Mouse (Mus musculus): ENCODE data around the gene Gal3st1. TPM values are rescaled to one million over a fixed set of nuclear protein-coding genes. Genes with fewer than 3 reads are reported as not detected.

Gene Gal3st1
- polyA plus RNA-seq, 1 experiment from 2014 or later, result 11.3 TPM

- H3K9ac ChIP-seq (ENCODE audit: low read depth, low read length), result no peak overlapping the region
- H3K27ac ChIP-seq (ENCODE audit: low read depth, low read length), result no peak overlapping the region
- H3K4me3 ChIP-seq (ENCODE audit: low read length), result no peak overlapping the region
- H3K27me3 ChIP-seq (replicated peaks; ENCODE audit: control insufficient read depth, insufficient read depth, low read length), result no peaks in the 10 kb centered on the region
- H3K36me3 ChIP-seq (ENCODE audit: control insufficient read depth, insufficient read depth, low read length), result no peaks in the 10 kb centered on the region
- no peak overlapping the region for H3K4me2 ChIP-seq (ENCODE audit: low read length)
- peaks cover 18% of the 10 kb centered on the region for H3K4me1 ChIP-seq (ENCODE audit: control insufficient read depth, insufficient read depth, low read depth, low read length)
- no peak for ATAC-seq
- H3K9me3 ChIP-seq (ENCODE audit: control insufficient read depth, low read length), result no peaks in the 10 kb centered on the region
- 57% methylated on average over 2 of the region's 2 CpGs for WGBS
Observed at GRCm38 (mm10) chr11:3960901-3961300, 22.5 kb upstream of the Gal3st1 start.

- Histone ChIP-seq H3K36me3 (ENCODE audit: control insufficient read depth, insufficient read depth, low read length) (no peaks in the 10 kb centered on the region), H3K27ac (ENCODE audit: low read depth, low read length) (no peak overlapping the region), H3K4me3 (ENCODE audit: low read length) (no peak overlapping the region), H3K4me1 (ENCODE audit: control insufficient read depth, insufficient read depth, low read depth, low read length) (peaks cover 19% of the 10 kb centered on the region), H3K4me2 (ENCODE audit: low read length) (no peak overlapping the region), H3K27me3 (replicated peaks; ENCODE audit: control insufficient read depth, insufficient read depth, low read length) (no peaks in the 10 kb centered on the region), H3K9me3 (ENCODE audit: control insufficient read depth, low read length) (no peaks in the 10 kb centered on the region), H3K9ac (ENCODE audit: low read depth, low read length) (no peak overlapping the region)
- ATAC-seq, result no peak
- 76% methylated on average over 3 of the region's 3 CpGs for WGBS
Observed at GRCm38 (mm10) chr11:3961761-3962160, 21.7 kb upstream of the Gal3st1 start.

- peak overlapping the region; percentile 83; the same call in 1 of the 2 replicates for H3K9ac ChIP-seq (ENCODE audit: low read depth, low read length)
- WGBS, result 74% methylated on average over 10 of the region's 10 CpGs
- no peaks in the 10 kb centered on the region for H3K27me3 ChIP-seq (replicated peaks; ENCODE audit: control insufficient read depth, insufficient read depth, low read length)
- peak overlapping the region; percentile 36 for H3K27ac ChIP-seq (ENCODE audit: low read depth, low read length)
- no peaks in the 10 kb centered on the region for H3K9me3 ChIP-seq (ENCODE audit: control insufficient read depth, low read length)
- peaks cover 2% of the 10 kb centered on the region for H3K36me3 ChIP-seq (ENCODE audit: control insufficient read depth, insufficient read depth, low read length)
- H3K4me2 ChIP-seq (ENCODE audit: low read length), result peak overlapping the region; percentile 63
- H3K4me3 ChIP-seq (ENCODE audit: low read length), result peak overlapping the region; percentile 83
- H3K4me1 ChIP-seq (ENCODE audit: control insufficient read depth, insufficient read depth, low read depth, low read length), result peaks cover 19% of the 10 kb centered on the region
- peak; percentile 40 for ATAC-seq
Observed at GRCm38 (mm10) chr11:3963155-3963554, 20.3 kb upstream of the Gal3st1 start.

- under 1% methylated on average over 31 of the region's 31 CpGs for WGBS
- no peaks in the 10 kb centered on the region for H3K27me3 ChIP-seq (replicated peaks; ENCODE audit: control insufficient read depth, insufficient read depth, low read length)
- H3K4me2 ChIP-seq (ENCODE audit: low read length), result peak within 1 kb of the TSS; percentile 63
- ATAC-seq, result peak; percentile 96
- H3K27ac ChIP-seq (ENCODE audit: low read depth, low read length), result peak within 1 kb of the TSS; percentile 55
- peaks cover 19% of the 10 kb centered on the region for H3K4me1 ChIP-seq (ENCODE audit: control insufficient read depth, insufficient read depth, low read depth, low read length)
- peak within 1 kb of the TSS; percentile 83 for H3K9ac ChIP-seq (ENCODE audit: low read depth, low read length)
- peaks cover 3% of the 10 kb centered on the region for H3K36me3 ChIP-seq (ENCODE audit: control insufficient read depth, insufficient read depth, low read length)
- H3K4me3 ChIP-seq (ENCODE audit: low read length), result peak within 1 kb of the TSS; percentile 83
- no peaks in the 10 kb centered on the region for H3K9me3 ChIP-seq (ENCODE audit: control insufficient read depth, low read length)
Observed at GRCm38 (mm10) chr11:3963610-3964415, 19.6 kb upstream of the Gal3st1 start, which contains the start of gene Pes1. TSS of gene Pes1 (plus strand) at chr11:3963975.

- Histone ChIP-seq H3K27ac (ENCODE audit: low read depth, low read length) (no peak overlapping the region), H3K36me3 (ENCODE audit: control insufficient read depth, insufficient read depth, low read length) (peaks cover 5% of the 10 kb centered on the region), H3K4me3 (ENCODE audit: low read length) (peak overlapping the region; percentile 83), H3K4me2 (ENCODE audit: low read length) (peak overlapping the region; percentile 63), H3K9me3 (ENCODE audit: control insufficient read depth, low read length) (no peaks in the 10 kb centered on the region), H3K4me1 (ENCODE audit: control insufficient read depth, insufficient read depth, low read depth, low read length) (peaks cover 19% of the 10 kb centered on the region), H3K27me3 (replicated peaks; ENCODE audit: control insufficient read depth, insufficient read depth, low read length) (no peaks in the 10 kb centered on the region), H3K9ac (ENCODE audit: low read depth, low read length) (peak overlapping the region; percentile 83)
- WGBS, result 17% methylated on average over 11 of the region's 11 CpGs
- no peak for ATAC-seq
Observed at GRCm38 (mm10) chr11:3964416-3965172, 18.8 kb upstream of the Gal3st1 start.

GRCm38 (mm10) chr11:3969837-3970236, 13.6 kb upstream of the Gal3st1 start:
- ATAC-seq, result no peak
- Histone ChIP-seq H3K9ac (ENCODE audit: low read depth, low read length) (no peak overlapping the region), H3K4me1 (ENCODE audit: control insufficient read depth, insufficient read depth, low read depth, low read length) (peaks cover 10% of the 10 kb centered on the region), H3K36me3 (ENCODE audit: control insufficient read depth, insufficient read depth, low read length) (peaks cover 44% of the 10 kb centered on the region), H3K4me3 (ENCODE audit: low read length) (no peak overlapping the region), H3K9me3 (ENCODE audit: control insufficient read depth, low read length) (no peaks in the 10 kb centered on the region), H3K4me2 (ENCODE audit: low read length) (no peak overlapping the region), H3K27me3 (replicated peaks; ENCODE audit: control insufficient read depth, insufficient read depth, low read length) (no peaks in the 10 kb centered on the region), H3K27ac (ENCODE audit: low read depth, low read length) (no peak overlapping the region)
- WGBS, result 85% methylated on average over 3 of the region's 3 CpGs

- over 99% methylated on average over 7 of the region's 7 CpGs for WGBS
- no peaks in the 10 kb centered on the region for H3K27me3 ChIP-seq (replicated peaks; ENCODE audit: control insufficient read depth, insufficient read depth, low read length)
- no peak overlapping the region for H3K27ac ChIP-seq (ENCODE audit: low read depth, low read length)
- peaks cover 47% of the 10 kb centered on the region for H3K36me3 ChIP-seq (ENCODE audit: control insufficient read depth, insufficient read depth, low read length)
- H3K9ac ChIP-seq (ENCODE audit: low read depth, low read length), result no peak overlapping the region
- no peak overlapping the region for H3K4me3 ChIP-seq (ENCODE audit: low read length)
- H3K9me3 ChIP-seq (ENCODE audit: control insufficient read depth, low read length), result no peaks in the 10 kb centered on the region
- no peak for ATAC-seq
- H3K4me2 ChIP-seq (ENCODE audit: low read length), result no peak overlapping the region
- H3K4me1 ChIP-seq (ENCODE audit: control insufficient read depth, insufficient read depth, low read depth, low read length), result peaks cover 5% of the 10 kb centered on the region
Observed at GRCm38 (mm10) chr11:3970361-3970760, 13.1 kb upstream of the Gal3st1 start.

GRCm38 (mm10) chr11:3973081-3973480, 10.4 kb upstream of the Gal3st1 start:
- no peak overlapping the region for H3K4me2 ChIP-seq (ENCODE audit: low read length)
- no peak for ATAC-seq
- peaks cover 65% of the 10 kb centered on the region for H3K36me3 ChIP-seq (ENCODE audit: control insufficient read depth, insufficient read depth, low read length)
- H3K27ac ChIP-seq (ENCODE audit: low read depth, low read length), result no peak overlapping the region
- H3K27me3 ChIP-seq (replicated peaks; ENCODE audit: control insufficient read depth, insufficient read depth, low read length), result no peaks in the 10 kb centered on the region
- no peak overlapping the region for H3K9ac ChIP-seq (ENCODE audit: low read depth, low read length)
- no peak overlapping the region for H3K4me3 ChIP-seq (ENCODE audit: low read length)
- 97% methylated on average over 7 of the region's 7 CpGs for WGBS
- H3K9me3 ChIP-seq (ENCODE audit: control insufficient read depth, low read length), result no peaks in the 10 kb centered on the region
- H3K4me1 ChIP-seq (ENCODE audit: control insufficient read depth, insufficient read depth, low read depth, low read length), result no peaks in the 10 kb centered on the region

- no peak overlapping the region for H3K27ac ChIP-seq (ENCODE audit: low read depth, low read length)
- H3K4me1 ChIP-seq (ENCODE audit: control insufficient read depth, insufficient read depth, low read depth, low read length), result no peaks in the 10 kb centered on the region
- H3K4me2 ChIP-seq (ENCODE audit: low read length), result no peak overlapping the region
- ATAC-seq, result no peak
- no peaks in the 10 kb centered on the region for H3K27me3 ChIP-seq (replicated peaks; ENCODE audit: control insufficient read depth, insufficient read depth, low read length)
- WGBS, result 57% methylated on average over 3 of the region's 3 CpGs
- peaks cover 72% of the 10 kb centered on the region for H3K36me3 ChIP-seq (ENCODE audit: control insufficient read depth, insufficient read depth, low read length)
- no peak overlapping the region for H3K9ac ChIP-seq (ENCODE audit: low read depth, low read length)
- no peak overlapping the region for H3K4me3 ChIP-seq (ENCODE audit: low read length)
- H3K9me3 ChIP-seq (ENCODE audit: control insufficient read depth, low read length), result no peaks in the 10 kb centered on the region
Observed at GRCm38 (mm10) chr11:3974311-3974710, 9.1 kb upstream of the Gal3st1 start.
